Mouse (Mus musculus) mesoderm, embryonic 11.5 days (tissue): ENCODE results near the gene Rab5a.

Experiments used
- DNase-seq: peaks from one replicate; pipeline ENCODE4 v3.0.0-alpha.2; 2012; ENCODE audit warnings: low read depth, low spot score

Rab5a gene

GRCm38 (mm10) chr17:53543591-53544324, 64.7 kb downstream of the Rab5a start:
- DNase-seq = no peak

- no peak for DNase-seq
These were observed 72.6 kb downstream of the Rab5a start for GRCm38 (mm10) chr17:53551306-53552299.

DNA sequence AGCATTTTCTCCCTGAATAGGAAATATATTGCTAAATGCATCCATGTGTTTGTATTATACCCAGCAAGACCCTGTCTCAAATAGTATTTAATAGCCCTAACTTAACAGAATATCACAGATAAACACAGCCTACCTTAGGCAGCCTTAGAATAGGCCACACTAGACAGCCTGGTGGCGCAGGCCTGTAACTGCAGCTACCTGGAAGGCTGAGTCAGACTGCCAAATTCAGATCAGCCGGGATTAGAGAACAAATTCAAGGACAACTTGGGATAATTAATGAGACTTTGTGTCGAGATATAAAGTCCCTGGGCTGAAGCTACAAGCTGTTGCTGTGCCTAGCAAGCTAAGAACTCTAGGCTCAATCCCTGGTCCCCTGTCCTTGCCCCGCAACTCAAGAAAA, 75.1 kb downstream of the Rab5a start:
- no peak for DNase-seq

- DNase-seq = no peak
These were observed 75.8 kb downstream of the Rab5a start for GRCm38 (mm10) chr17:53554813-53555212.
